Mouse (Mus musculus) gastrocnemius, adult 18-20 months (tissue): ENCODE data around the gene Btaf1. TPM values are rescaled to one million over a fixed set of nuclear protein-coding genes. Genes with fewer than 3 reads are reported as not detected.

Source experiments
- DNase-seq: peaks from one replicate; pipeline ENCODE4 v3.0.0; 2021; ENCODE audit warnings: low spot score
- long read RNA-seq, 2 experiments: library from polyadenylated mRNA; stranded (forward); transcript quantifications; one replicate each; pipeline ENCODE4 v2.0.0; 2021
- total RNA-seq, 2 experiments: library from RNA; stranded (reverse); gene quantifications; 2 replicates each; pipeline ENCODE4 v1.2.3; 2021

Btaf1 gene
- 10 to 100 TPM in 1 of 2 experiments, 1 to 10 TPM in 1; 7.9 to 13.9 TPM for total RNA-seq
- long read RNA-seq, experiment 1, full-length matches to known transcripts = 4 of 9 reads
- long read RNA-seq, experiment 1, partial matches to known transcripts = 2 of 9 reads
- long read RNA-seq, experiment 1, other reads (novel, unspliced or antisense) = 3 of 9 reads
- long read RNA-seq, experiment 2, partial matches to known transcripts = 3 of 6 reads
- long read RNA-seq, experiment 2, other reads (novel, unspliced or antisense) = 3 of 6 reads

DNA sequence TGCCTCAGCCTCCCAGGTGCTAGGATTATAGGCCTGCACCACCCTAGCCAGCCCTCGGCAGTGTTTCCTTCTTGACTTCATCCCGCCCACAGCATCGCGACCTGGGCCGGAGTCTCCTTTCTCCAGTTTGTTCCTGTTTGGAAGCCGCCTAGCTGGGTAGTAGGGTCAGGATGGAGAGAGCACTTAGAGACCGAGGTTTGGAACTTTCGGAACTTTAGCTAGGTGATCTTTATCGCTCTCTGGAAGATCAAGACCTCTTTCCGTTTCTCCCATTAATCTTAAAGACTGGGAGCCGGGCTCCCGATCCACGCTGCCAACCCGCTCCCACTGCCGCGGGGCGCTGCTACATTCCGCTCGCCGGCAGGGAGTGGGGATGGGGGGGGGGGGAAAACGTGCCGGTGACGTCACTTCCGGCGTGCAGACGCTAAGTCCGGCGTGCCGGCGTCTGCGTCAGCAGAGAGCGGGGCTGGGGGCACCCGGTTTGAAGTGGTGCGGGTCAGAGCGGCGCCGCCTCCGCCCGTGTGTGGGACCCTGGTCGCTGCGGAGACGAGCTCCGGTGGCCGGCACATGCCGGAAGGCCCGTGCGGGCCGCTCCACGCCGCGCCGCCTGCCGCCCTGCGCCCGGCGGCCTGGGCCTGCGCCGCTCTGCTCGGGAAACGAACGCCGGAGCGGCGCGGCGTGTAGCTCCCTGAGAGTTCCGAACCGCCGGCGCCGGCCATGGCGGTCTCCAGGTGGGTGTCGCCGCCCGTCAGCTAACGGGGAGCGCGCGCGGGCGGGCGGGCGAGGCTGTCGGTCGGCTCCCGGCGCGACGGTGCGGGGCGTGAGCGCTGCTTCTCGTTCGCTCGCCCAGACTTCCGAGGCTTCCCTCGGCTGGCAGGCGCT is at the start of gene Btaf1:
Gene Btaf1 (plus strand): TSS at position 409 of the 882 bp plus-strand sequence.
- DNase-seq = peak; percentile 86

DNA sequence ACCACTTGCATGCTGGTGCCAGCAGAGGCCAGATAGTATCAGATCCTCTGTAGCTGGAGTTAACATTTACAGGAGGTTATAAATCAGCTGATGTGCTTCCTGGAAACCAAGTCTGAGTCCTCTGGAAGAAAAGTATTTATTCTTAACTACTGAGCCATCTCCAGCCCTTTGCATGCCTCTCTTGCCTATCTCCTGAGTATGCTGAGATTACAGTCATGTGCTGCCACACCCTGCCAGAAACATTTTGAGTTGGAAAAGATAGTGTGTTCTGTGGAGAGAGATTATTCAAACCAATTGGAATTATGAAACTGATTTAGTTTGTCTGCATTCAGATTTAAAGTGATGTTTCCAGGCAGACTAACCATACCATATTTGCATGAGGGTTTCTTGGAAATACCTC is 48.5 kb upstream of the Btaf1 start:
- no peak for DNase-seq

DNA sequence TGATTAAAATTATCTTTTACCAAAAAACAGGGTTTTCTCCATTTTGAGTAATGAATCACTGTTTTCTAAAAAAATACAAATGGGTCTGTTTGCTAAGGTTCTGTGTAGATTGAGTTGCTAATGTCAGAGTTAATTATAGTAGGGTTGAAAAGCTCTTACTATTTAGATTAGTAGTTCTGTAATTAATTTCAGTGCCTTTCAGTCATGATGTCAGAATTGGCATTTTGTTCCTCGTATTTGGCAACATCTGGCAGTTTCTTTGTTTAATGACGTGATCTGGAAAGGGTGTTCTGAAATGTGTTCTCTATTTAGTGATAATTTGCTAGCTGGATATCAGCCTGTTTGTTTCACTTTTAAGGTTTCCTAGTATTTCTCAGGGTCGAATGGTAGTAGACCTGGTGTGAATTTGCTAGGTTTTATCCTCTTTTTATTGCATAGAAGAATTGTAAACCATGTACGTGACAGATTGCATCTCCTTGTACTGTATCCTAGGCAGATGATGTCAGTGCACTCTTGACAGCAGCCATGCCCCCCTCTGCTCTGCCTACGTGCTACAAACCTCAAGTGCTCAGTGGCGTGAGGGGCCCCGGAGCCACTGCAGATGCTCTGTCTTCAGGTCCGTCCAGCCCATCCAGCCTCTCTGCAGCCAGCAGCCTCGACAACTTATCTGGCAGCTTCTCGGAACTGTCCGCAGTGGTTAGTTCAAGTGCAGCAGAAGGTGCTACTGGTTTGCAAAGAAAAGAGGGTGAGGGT is 47.0 kb upstream of the Btaf1 start:
- no peak for DNase-seq

DNA sequence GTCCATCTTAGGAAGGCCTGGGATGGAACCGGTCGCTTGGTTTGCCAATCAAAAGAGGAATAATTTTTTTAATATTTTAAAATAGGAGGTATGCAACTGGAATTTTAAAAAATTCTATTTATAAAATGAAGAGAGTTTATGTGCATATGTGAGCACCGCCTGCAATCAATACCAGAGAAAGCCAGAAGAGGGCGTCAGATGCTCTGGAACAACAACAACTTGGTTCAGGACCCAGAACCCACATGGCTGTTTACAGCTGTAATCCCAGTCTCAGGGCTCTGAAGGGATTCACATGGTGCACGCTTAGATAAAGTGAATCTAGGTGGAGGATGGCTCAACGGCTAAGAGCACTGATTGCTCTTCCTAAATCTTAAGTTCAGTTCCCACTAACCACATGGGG is 42.8 kb upstream of the Btaf1 start:
- no peak for DNase-seq

DNA sequence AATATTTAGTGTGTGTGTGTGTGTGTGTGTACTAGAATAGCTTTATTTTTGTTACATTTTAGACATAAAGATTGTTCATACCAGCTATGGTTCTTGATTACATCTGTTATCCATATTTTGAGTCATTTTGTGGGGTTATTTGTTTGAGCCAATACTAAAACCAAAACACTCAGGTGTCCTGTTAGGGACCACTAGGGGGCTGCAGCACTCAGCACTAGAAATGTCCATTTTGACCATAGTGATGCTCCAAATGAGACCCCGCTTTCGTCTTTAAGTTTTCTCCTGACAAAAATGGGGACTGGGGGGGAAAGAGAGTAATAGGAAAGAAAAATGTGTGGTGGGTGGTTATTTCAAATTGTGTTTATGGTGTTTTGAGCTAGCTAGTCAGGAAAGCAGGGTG is 39.6 kb upstream of the Btaf1 start:
- no peak for DNase-seq

DNA sequence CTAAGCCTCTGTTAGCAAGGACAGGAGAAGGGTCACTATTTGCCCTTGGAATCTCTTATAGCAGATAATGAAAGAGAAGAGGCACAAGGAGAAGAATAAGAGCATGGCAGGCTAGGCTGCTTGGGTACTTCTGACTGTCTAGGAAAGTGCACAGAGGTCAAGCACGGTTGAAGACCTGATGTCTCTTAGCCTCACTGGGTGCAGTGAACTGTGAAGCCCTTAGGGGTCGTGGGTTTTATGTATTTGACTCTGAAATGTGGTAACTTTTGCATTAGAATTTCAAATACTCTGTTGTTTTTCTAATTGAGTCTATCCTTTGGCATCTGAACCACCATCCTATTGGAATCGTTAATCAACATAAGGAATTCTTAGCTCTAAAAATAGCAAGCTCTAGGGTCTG is 38.2 kb upstream of the Btaf1 start:
- DNase-seq = no peak

DNA sequence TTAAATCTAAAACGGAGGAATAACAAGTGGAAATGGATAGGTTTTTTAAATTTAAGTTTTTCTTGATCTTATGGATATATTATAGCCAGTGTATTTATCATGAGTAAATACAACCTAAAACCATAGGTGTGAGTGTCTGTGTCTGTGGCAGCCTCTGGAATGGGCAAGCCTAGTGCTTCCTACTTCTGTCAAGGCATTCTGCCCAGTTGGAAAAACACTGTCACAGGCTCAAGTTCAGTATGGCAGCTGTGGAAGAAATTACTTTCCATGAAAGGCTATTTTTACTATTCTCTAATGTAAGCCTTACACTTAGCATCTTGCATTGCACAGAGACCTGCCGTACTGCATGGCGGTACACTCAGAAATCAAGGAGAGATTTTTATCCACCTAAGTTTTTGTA is 34.1 kb upstream of the Btaf1 start:
- peak; percentile 56 for DNase-seq

DNA sequence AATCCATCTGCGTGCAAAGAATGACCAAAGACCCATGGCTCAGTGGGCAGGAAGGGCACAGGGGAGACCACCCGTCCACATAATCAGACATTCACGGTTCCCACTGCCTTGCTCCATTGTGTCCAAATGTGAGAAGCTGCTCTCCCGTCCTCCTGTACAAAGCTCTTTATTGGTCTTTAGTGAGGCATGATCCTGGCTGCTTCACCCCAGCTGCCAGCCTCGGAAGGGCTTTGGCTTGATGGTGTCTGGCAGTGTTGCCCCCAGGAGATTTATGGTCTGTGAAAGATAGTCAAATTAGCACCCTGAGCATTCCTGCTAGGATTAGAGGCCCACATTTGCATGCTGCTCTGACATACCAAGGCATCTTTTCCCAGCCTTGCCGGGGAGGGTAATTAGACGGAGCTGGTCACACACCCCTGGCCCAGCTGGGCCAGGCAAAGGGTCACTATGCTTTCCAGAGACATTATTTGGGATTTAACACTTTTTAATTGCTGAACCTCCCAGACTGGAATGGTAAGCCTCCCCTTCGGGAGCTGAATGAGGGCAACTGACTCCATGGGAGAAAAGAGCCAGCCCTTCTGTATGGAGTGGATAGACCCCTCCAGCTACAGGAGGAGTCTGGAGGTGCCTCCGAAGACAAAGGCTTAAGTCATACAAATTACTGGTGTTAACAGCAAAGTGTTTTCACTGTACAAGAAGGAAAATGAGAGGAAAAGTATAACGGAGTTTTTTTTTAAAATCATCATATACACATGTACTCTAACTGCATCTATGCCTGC is 28.9 kb upstream of the Btaf1 start:
- no peak for DNase-seq

DNA sequence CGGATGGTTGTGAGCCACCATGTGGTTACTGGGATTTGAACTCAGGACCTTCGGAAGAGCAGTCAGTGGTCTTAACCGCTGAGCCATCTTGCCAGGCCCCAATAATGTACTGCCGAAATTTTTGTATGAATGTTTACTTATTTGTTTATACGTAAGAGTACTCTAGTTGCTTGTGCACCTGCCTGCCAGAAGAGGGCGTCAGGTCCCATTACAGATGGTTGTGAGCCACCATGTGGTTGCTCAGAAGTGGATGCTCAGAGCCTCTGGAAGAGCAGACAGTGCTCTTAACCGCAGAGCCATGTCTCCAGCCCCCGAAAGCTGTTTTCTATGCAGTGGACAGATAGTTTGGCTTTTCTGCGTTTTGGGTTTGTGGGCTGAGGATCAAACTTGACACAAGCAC is 28.1 kb upstream of the Btaf1 start:
- no peak for DNase-seq

DNA sequence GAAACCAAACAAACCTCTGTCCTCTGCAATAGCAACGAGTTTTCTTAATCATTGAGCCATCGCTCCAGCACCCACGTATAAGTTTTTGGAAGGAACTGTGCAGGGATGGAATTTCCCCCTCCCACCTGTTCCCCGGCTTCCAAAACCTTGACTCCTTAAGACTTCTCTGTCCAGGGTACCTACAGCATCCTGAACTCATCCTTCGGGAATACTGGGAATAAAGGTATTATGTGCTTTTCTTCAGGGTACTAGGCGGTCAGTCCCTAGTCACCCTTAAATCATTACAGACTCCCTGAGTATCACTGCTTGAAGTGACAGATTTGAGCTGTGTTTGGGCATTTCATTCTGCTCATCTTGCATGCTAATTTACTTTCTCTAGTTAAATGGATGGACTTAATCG is 22.5 kb upstream of the Btaf1 start:
- DNase-seq = no peak

DNA sequence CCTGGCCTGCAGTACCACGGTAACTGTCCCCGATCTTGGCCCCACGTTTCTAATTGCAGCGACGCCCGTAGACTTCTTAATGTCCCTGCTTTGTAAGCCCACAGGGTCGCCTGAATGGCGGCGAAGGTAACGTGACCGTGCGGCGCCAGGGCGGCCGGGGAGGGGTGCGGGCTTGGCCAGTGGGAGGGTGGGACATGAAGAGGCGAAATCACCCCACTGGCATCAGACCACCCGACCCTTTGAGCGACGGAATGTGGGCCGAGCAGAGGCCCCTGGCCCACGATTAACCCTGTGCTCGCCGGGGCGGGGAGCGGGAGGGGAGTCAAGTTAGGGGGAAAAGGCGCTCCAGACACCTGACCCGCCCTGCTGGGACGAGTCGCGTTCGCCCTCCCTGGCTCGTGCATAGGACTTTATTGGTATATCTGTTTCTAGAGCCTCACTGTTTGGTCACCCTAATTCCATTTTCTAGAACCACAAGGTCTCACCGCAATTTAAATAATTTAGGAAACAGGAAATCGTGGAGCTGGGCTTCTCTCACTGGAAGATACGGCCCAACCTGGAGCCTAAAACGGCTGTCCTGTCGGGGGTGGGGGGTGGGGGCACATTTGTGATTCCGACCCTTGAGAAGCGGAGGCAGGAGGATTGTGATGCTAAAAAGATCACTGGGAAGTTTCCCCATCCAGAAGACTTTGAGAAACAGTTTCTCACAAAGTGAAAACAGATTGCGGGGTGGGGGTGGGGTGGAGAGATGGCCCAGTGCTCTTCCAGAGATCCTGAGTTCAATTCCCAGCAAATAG is 21.5 kb upstream of the Btaf1 start:
- DNase-seq = no peak

DNA sequence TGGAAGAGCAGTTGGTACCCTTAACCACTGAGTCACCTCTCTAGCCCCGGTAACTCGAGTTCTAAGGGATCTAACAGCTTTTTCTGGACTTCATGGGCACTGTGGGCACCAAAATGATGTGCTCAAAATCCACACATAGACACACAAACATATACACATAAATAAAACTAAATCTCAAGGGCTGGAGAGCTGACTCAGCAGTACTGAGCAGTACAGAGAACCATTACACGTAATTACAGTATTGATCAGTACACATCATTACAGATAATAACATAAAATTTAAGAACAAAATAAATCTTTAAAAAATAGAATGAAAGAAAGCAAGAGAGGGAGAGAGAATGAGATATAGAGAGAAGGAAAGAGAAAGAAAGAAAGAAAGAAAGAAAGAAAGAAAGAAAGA is 16.7 kb upstream of the Btaf1 start:
- DNase-seq = no peak

DNA sequence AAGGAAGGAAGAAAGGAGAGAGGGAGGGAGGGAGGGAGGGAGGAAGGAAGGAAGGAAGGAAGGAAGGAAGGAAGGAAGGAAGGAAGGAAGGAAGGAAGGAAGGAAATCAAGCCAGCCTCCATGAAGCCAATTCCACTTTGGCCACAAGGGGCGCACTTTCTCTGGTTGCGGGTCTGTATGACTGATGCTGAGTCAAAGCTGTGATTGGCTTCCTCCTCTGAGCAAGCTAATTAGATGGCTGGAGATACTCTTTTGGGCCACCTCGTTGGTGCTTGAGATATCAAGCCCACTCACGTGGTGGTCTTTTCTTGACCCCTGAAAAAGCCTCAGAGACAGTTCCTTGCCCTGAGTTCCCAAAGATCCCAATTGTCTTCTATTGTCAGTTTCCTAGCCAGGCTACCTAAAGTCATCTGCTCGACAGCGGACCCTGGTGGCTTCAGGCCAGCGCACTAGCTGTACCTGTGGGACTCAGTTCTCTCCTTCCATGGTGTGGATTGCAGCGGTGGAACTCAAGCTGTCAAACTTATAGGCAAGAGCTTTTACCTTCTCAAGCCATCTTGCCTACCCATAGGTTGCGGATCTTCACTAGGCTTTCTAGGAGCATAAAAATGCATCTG is 16.1 kb upstream of the Btaf1 start:
- DNase-seq = peak; percentile 59

DNA sequence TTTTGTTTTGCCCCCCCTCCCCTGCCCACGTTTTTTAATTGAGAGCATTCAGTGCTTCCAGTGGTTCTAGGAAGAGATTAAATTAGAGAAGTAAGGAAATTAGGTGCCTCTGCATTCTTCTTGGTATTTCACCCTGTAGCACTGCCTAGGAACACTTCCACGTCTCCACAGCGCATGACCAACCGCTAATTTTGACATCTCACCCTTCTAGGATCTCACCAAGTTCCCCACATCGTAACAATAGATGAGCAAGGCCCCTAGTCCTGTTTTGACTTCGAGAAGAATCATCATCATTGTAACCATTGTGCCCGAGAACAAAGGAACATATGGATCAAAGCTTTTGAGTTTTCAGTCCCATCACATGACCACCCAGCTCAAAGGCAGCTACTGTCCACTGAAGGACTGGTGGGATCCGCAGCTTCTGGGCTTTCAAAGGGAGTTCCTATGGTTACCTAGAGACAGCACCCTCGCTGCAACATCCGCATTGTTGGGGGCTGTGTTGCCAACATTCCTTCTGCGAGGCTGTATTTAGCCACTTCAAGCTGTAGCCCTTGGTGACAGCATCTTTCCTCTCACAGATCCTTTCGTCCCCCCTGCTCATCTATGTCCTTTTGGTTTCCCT is 15.3 kb upstream of the Btaf1 start:
- DNase-seq = no peak

DNA sequence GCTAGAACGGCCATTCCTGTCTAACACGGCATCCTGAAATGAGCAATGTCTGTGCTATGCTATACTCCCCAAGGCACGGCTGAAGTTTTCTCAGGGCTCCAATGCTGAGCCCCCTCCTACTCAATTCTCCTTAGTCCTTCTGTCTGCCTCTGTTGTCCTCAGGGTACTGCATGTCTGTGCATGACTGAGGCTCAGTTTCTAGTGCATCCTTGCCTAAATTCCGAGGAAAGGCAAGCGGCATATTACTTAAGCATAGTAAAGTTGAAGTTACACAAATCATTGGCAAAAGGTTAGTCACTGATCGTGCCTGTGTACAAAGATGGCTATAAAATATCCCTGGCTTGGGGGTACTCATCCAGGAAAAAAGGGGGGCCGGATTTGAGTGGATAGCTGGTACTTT is 12.8 kb upstream of the Btaf1 start:
- no peak for DNase-seq

DNA sequence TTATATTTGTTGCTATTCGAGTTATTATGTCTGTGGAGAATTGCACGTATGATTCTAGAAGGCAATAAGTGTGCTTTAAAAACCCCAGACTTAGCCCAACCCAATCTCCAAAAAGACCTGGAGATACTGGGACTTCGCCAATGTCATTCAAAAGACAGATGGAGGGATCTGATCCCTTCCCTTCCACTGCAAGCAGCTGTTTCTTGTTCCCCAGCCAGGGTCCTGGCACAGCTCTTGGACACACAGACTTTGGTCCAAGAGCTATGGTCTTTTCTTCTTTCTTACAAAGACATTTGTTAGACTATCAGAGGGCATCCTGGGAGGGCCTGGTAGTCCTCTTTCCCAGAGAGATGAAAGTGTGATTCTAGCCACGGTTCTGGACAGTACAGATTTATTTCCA is 9.7 kb upstream of the Btaf1 start:
- DNase-seq = no peak

DNA sequence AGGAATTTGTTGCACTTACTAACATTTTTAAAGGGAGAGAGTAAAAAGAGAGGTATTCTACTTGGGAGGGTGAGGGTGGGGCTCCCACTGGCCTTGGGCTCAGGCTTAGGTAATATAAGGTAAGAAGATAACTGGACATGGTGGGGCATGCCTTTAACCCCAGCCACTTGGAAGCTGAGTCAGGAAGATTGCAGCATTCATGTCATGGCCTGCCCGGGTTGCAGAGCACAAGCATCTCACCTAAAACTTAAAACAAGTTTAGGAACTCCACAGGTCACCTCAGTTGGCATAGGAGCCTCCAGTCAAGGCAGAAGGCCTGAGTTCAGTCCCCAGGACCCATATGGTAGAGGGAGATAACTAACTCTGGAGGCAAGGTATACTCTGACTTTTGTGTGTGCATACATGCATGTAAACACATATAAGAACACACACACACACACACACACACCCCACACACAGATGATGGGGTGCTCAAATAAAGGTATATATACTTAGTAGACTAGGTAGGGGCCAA is 8.9 kb upstream of the Btaf1 start:
- no peak for DNase-seq

DNA sequence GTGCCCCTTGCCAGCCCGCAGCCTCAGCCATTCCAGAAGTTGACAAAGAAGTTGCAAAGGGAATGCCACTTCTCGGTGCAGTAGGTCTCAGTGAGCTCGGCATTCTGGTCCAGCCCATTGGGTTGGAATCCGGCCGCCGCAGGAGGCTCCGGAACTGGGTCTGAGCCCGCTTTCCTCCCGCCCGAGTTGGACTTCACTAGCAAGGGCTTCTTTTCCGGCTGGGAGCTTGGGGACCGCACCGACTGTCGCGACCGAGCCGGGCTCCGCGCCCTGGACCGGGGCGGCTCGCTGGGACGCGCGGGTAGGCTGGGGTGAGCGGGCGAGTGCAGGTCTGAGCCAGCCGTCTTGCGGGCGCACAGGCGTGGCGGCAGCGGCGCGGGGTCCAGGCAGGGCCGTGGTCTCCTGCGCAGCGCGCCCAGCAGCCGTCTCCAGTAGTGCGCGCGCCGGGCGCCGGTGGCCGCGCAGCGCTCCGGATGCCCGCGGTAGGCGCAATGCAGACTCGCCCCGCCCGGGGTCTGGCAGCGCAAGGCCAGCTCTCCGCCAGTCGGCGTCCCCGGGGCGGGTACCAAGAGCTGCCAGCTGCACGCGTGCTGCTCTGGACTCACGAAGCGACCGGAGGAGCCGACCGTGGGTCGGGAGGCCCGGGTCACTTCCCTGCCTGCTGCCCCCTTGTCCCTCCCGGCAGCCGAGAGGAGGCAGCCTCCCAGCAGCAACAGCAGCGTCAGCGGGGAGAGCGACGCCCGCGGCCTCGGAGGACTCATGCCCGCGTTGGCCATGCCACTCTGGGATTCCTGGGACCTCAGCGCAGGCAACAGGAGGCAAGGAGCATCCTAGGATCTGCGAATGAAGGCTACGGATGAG is 7.2 kb upstream of the Btaf1 start:
- DNase-seq = peak; percentile 85

DNA sequence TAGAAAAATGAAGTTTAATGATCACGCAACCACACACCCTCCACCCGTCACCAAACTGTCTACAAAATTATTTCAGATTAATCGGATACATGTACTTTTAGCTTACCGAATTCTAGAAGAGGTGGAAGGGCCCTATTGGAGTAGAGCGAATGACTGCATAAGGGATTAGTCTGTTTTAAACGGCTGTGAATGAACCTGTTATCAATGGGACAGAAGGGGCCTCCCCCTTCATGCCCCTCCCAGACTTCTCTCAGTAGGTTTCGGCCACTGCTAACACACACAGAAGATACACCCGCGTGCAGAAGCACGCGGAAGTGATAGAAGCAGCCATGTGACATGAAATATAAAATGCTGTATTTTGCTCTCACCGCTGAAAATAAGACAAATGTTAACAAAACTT is 6.4 kb upstream of the Btaf1 start, which contains the start of gene Fgfbp3:
Gene Fgfbp3 (minus strand): TSS at position 150 of the 400 bp plus-strand sequence.
- DNase-seq = no peak
